In genomic region chr7:125694056-125694455, GRCm38 (mm10) we compare ENCODE assay signal across 16 mouse cellular contexts. TPM values are rescaled to one million over a fixed set of nuclear protein-coding genes. Genes with fewer than 3 reads are reported as not detected.
A peak's percentile ranks its signal among the peaks of the same experiment; 100 is the strongest.
DNase-seq lines count a peak whose midpoint lies in the region; ATAC-seq and TF ChIP-seq lines count a peak whose summit lies in the region.
"Had no signal": no experiment of that assay in that cellular context is flagged by ENCODE, and none has a peak within 500 bp of the region (broad histone marks: within the 10 kb centered on the region; RNA-seq: fewer than 3 reads in every experiment).

No protein-coding gene starts in this region.

- no peaks in the 10 kb centered on the region for H3K27me3 ChIP-seq in midbrain, postnatal 0 days (ENCODE audit: insufficient read depth, low read length)
- H3K27me3 ChIP-seq in midbrain, embryonic 16.5 days (ENCODE audit: control insufficient read depth, insufficient read depth, low read depth, low read length): no peaks in the 10 kb centered on the region
- H3K27me3 ChIP-seq: kidney, embryonic 15.5 days; liver, embryonic 15.5 days had no signal

- no peak overlapping the region for H3K4me2 ChIP-seq in midbrain, postnatal 0 days (ENCODE audit: low read depth, low read length, poor library complexity, severe bottlenecking)
- no peak overlapping the region for H3K4me2 ChIP-seq in midbrain, embryonic 16.5 days (ENCODE audit: low read length)
- H3K4me2 ChIP-seq: kidney, embryonic 15.5 days; liver, embryonic 15.5 days had no signal

- H3K4me1 ChIP-seq in midbrain, postnatal 0 days (ENCODE audit: insufficient read depth, low read length): no peaks in the 10 kb centered on the region
- H3K4me1 ChIP-seq in midbrain, embryonic 16.5 days (ENCODE audit: control insufficient read depth, insufficient read depth, low read length): no peaks in the 10 kb centered on the region
- H3K4me1 ChIP-seq: kidney, embryonic 15.5 days; limb, embryonic 10.5 days; liver, embryonic 15.5 days had no signal

- peaks cover 89% of the 10 kb centered on the region for H3K36me3 ChIP-seq in midbrain, postnatal 0 days (ENCODE audit: insufficient read depth, low read length)
- peaks cover 88% of the 10 kb centered on the region for H3K36me3 ChIP-seq in midbrain, embryonic 16.5 days (ENCODE audit: control insufficient read depth, insufficient read depth, low read length)

- no peaks in the 10 kb centered on the region for H3K9me3 ChIP-seq in midbrain, postnatal 0 days (ENCODE audit: low read length)
- H3K9me3 ChIP-seq in midbrain, embryonic 16.5 days (replicated peaks; ENCODE audit: control insufficient read depth, low read length, poor library complexity, severe bottlenecking): no peaks in the 10 kb centered on the region; the same call in 1 of the 2 replicates
- H3K9me3 ChIP-seq: limb, embryonic 10.5 days had no signal

- no peak for ATAC-seq in midbrain, postnatal 0 days (ENCODE audit: low FRiP score)
- ATAC-seq in midbrain, embryonic 16.5 days: no peak
- no peak for ATAC-seq in CD4-positive, CD25-positive, alpha-beta regulatory T cell, adult 4 months
- ATAC-seq: hindbrain, embryonic 16.5 days had no signal

- no peak for TF ChIP-seq CTCF in midbrain, postnatal 0 days (IDR thresholded peaks at IDR 0.05)

- H3K4me3 ChIP-seq in midbrain, postnatal 0 days (ENCODE audit: low read depth, low read length): no peak overlapping the region
- H3K4me3 ChIP-seq in midbrain, embryonic 16.5 days (ENCODE audit: low read depth, low read length): no peak overlapping the region
- H3K4me3 ChIP-seq: erythroblast, embryonic 14.5 days; kidney, embryonic 15.5 days; limb, embryonic 10.5 days; liver, embryonic 15.5 days had no signal

- WGBS in midbrain, postnatal 0 days: 82% methylated on average over 5 of the region's 5 CpGs
- 88% methylated on average over 5 of the region's 5 CpGs for WGBS in midbrain, embryonic 16.5 days

- no peak overlapping the region for H3K27ac ChIP-seq in midbrain, postnatal 0 days (ENCODE audit: low read depth, low read length)
- no peak overlapping the region for H3K27ac ChIP-seq in midbrain, embryonic 16.5 days (ENCODE audit: low read length)
- H3K27ac ChIP-seq: kidney, embryonic 15.5 days; limb, embryonic 10.5 days; liver, embryonic 15.5 days; macrophage had no signal

- no peak overlapping the region for H3K9ac ChIP-seq in midbrain, postnatal 0 days (replicated peaks; ENCODE audit: low read length, poor library complexity, severe bottlenecking)
- no peak overlapping the region for H3K9ac ChIP-seq in midbrain, embryonic 16.5 days (ENCODE audit: low read depth, low read length)
- H3K9ac ChIP-seq: kidney, embryonic 15.5 days; liver, embryonic 15.5 days had no signal

- peak; percentile 29 for DNase-seq in embryo, embryonic 10.5 days (ENCODE audit: low spot score)
- no peak for DNase-seq in embryo, embryonic 10 days (ENCODE audit: low spot score)
- peak; percentile 47 for DNase-seq in midbrain, postnatal 0 days (ENCODE audit: low spot score)
- DNase-seq in layer of hippocampus, postnatal 14 days (ENCODE audit: low spot score in 2 of 2): peak; percentile 29 to 59
- DNase-seq in right cerebral cortex, postnatal 36 days (ENCODE audit: low spot score in 2 of 2): peak; percentile 67 to 82
- DNase-seq in urinary bladder, adult 2 months (ENCODE audit: low spot score): no peak
- DNase-seq: adrenal gland, adult 2 months; cerebellum, postnatal 25 days had no signal

RNA-seq across cellular contexts. Expression of gene Gtf3c1, which starts 13.5 kb away (rescaled TPM):
- 72.0 and 80.4 TPM in 2 replicates for total RNA-seq in midbrain, postnatal 0 days (2014; rRNA removed)
- 18.1 and 20.9 TPM in 2 replicates for polyA plus RNA-seq in midbrain, postnatal 0 days (2015; fragmentation: Nextera tagmentation; extraction: Ambion mirVana)
- 30.5 and 31.4 TPM in 2 replicates for polyA plus RNA-seq in midbrain, embryonic 16.5 days (2015; fragmentation: Nextera tagmentation; extraction: Ambion mirVana)
- 10 to 100 TPM; 88.8 to 94.2 TPM for total RNA-seq in layer of hippocampus, postnatal 14 days (2021)
- polyA plus RNA-seq in urinary bladder, adult 2 months (2012; rRNA removed): 21.3 and 27.4 TPM in 2 replicates
- polyA plus RNA-seq in CD4-positive, CD25-positive, alpha-beta regulatory T cell, adult 4 months (2017; shearing (Covaris generic)): 10 to 100 TPM; 16.1 to 29.4 TPM

RNA-seq across cellular contexts. Expression of gene D430042O09Rik, which starts 13.6 kb away (rescaled TPM):
- 16.9 and 21.7 TPM in 2 replicates for total RNA-seq in midbrain, postnatal 0 days (2014; rRNA removed)
- polyA plus RNA-seq in midbrain, postnatal 0 days (2015; fragmentation: Nextera tagmentation; extraction: Ambion mirVana): 3.5 and 4.3 TPM in 2 replicates
- 6.4 and 9.3 TPM in 2 replicates for polyA plus RNA-seq in midbrain, embryonic 16.5 days (2015; fragmentation: Nextera tagmentation; extraction: Ambion mirVana)
- 10 to 100 TPM; 26.5 to 27.6 TPM for total RNA-seq in layer of hippocampus, postnatal 14 days (2021)
- 12.4 and 13.3 TPM in 2 replicates for polyA plus RNA-seq in urinary bladder, adult 2 months (2012; rRNA removed)
- polyA plus RNA-seq in CD4-positive, CD25-positive, alpha-beta regulatory T cell, adult 4 months (2017; shearing (Covaris generic)): 1 to 10 TPM; 4.0 to 4.1 TPM

Comparison
In these comparisons a context has a peak if more than half of its experiments do, and no peak if none do; other contexts are left out.
1. DNase-seq: peak in embryo, embryonic 10.5 days (single experiment), midbrain, postnatal 0 days (single experiment), layer of hippocampus, postnatal 14 days (2 of 2) and right cerebral cortex, postnatal 36 days (2 of 2); none in embryo, embryonic 10 days (single experiment) and urinary bladder, adult 2 months (single experiment).